Mouse (Mus musculus) kidney, postnatal 0 days (tissue): Measurements from ENCODE around the gene Gna12. TPM values are rescaled to one million over a fixed set of nuclear protein-coding genes. Genes with fewer than 3 reads are reported as not detected.
A peak's percentile ranks its signal among the peaks of the same experiment; 100 is the strongest.

ENCODE experiments used
- ATAC-seq: fragments of 200-750 bp; cut with Nextera tagmentation; replicated peaks from 2 replicates; pipeline ENCODE4 v1.8.0; 2017; ENCODE audit warnings: low read depth, moderate number of reproducible peaks, moderate TSS enrichment, moderate library complexity; ENCODE audit not compliant: low FRiP score
- DNase-seq: peaks from one replicate; pipeline ENCODE4 v3.0.0-alpha.2; 2016; ENCODE audit warnings: low spot score
- H3K27ac ChIP-seq: fragments of 300-500 bp; sonication (generic); 2 replicates; pipeline ENCODE4 v1.5.1; 2014; ENCODE audit warnings: mild to moderate bottlenecking
- H3K27me3 ChIP-seq: fragments of 300-500 bp; sonication (generic); 2 replicates; pipeline ENCODE4 v1.6.1; 2014; ENCODE audit warnings: low read length, mixed read lengths; ENCODE audit not compliant: insufficient read depth
- H3K36me3 ChIP-seq: fragments of 300-500 bp; sonication (generic); 2 replicates; pipeline ENCODE4 v1.6.1; 2014; ENCODE audit warnings: low read length, mixed read lengths; ENCODE audit not compliant: insufficient read depth
- H3K4me1 ChIP-seq: fragments of 300-500 bp; sonication (generic); replicated peaks from 2 replicates; pipeline ENCODE4 v1.6.1; 2014; ENCODE audit warnings: antibody characterized with exemption, low read length, mixed read lengths; ENCODE audit not compliant: insufficient read depth
- H3K4me2 ChIP-seq: fragments of 300-500 bp; sonication (generic); 2 replicates; pipeline ENCODE4 v1.6.1; 2014; ENCODE audit warnings: mild to moderate bottlenecking, low read length, moderate library complexity, mixed read lengths
- H3K4me3 ChIP-seq: fragments of 300-500 bp; sonication (generic); replicated peaks from 2 replicates; pipeline ENCODE4 v1.5.1; 2014; ENCODE audit warnings: low read depth, low read length
- H3K9ac ChIP-seq: fragments of 300-500 bp; sonication (generic); 2 replicates; pipeline ENCODE4 v1.6.1; 2014; ENCODE audit warnings: low read depth, low read length
- H3K9me3 ChIP-seq: fragments of 300-500 bp; sonication (generic); replicated peaks from 2 replicates; pipeline ENCODE4 v1.6.1; 2016; ENCODE audit warnings: low read length, inconsistent platforms, mixed read lengths
- CTCF ChIP-seq: IDR thresholded peaks from 2 replicates; pipeline ENCODE4 v1.5.1; 2016; ENCODE audit warnings: antibody characterized with exemption, low read depth, mild to moderate bottlenecking, moderate library complexity
- WGBS: fragments of 180-500 bp; shearing (Covaris S2); extraction: QIAGEN DNeasy Blood & Tissue Kit; methylation state at CpG from one replicate; pipeline ENCODE4 v1.1.7; 2014; 5-methylcytosine and 5-hydroxymethylcytosine counted together
- polyA plus RNA-seq: library from polyadenylated mRNA; unstranded; fragments of >200 nt; fragmentation: Nextera tagmentation; extraction: Ambion mirVana; gene quantifications from 2 replicates; pipeline ENCODE4 v1.2.1, GENCODE M21; 2015

The Gna12 gene
- polyA plus RNA-seq, 1 experiment from 2014 or later, result 48.8 TPM

GRCm38 (mm10) chr5:140816950-140817568, 13.2 kb downstream of the Gna12 start:
- Histone ChIP-seq H3K4me3 (no peak overlapping the region), H3K9ac (no peak overlapping the region), H3K4me1 (peaks cover 40% of the 10 kb centered on the region), H3K9me3 (no peaks in the 10 kb centered on the region), H3K4me2 (no peak overlapping the region), H3K27me3 (no peaks in the 10 kb centered on the region), H3K27ac (0 out of 2 replicates have a peak overlapping the region, but pooled peaks have one; percentile 26), H3K36me3 (no peaks in the 10 kb centered on the region)
- ATAC-seq (0 out of 2 replicates have a peak, but pooled peaks have one; percentile 46), DNase-seq (no peak)
- no peak for TF ChIP-seq CTCF
- 78% methylated on average over 6 of the region's 6 CpGs for WGBS

- no peak for TF ChIP-seq CTCF
- H3K4me3 ChIP-seq, result no peak overlapping the region
- DNase-seq (no peak), ATAC-seq (no peak)
- peaks cover 46% of the 10 kb centered on the region for H3K4me1 ChIP-seq
- no peaks in the 10 kb centered on the region for H3K9me3 ChIP-seq
- H3K9ac ChIP-seq, result no peak overlapping the region
- H3K27me3 ChIP-seq, result no peaks in the 10 kb centered on the region
- no peak overlapping the region for H3K4me2 ChIP-seq
- no peaks in the 10 kb centered on the region for H3K36me3 ChIP-seq
- peak overlapping the region; percentile 68 for H3K27ac ChIP-seq
- 85% methylated on average over 3 of the region's 3 CpGs for WGBS
Measured at GRCm38 (mm10) chr5:140816008-140816407, 14.2 kb downstream of the Gna12 start.

- Histone ChIP-seq H3K27me3 (no peaks in the 10 kb centered on the region), H3K4me1 (peaks cover 50% of the 10 kb centered on the region), H3K4me3 (no peak overlapping the region), H3K9ac (no peak overlapping the region), H3K4me2 (no peak overlapping the region), H3K9me3 (no peaks in the 10 kb centered on the region), H3K36me3 (no peaks in the 10 kb centered on the region), H3K27ac (peak overlapping the region; percentile 68)
- 19% methylated on average over 9 of the region's 9 CpGs for WGBS
- DNase-seq, result no peak
- ATAC-seq, result no peak
- TF ChIP-seq CTCF, result no peak
Measured at GRCm38 (mm10) chr5:140815059-140815728, 15.0 kb downstream of the Gna12 start.

GRCm38 (mm10) chr5:140814403-140814802, 15.8 kb downstream of the Gna12 start:
- H3K4me3 ChIP-seq, result no peak overlapping the region
- DNase-seq (no peak), ATAC-seq (no peak)
- H3K36me3 ChIP-seq, result no peaks in the 10 kb centered on the region
- H3K9me3 ChIP-seq, result no peaks in the 10 kb centered on the region
- 89% methylated on average over 5 of the region's 5 CpGs for WGBS
- H3K4me2 ChIP-seq, result no peak overlapping the region
- H3K27ac ChIP-seq, result no peak overlapping the region
- H3K9ac ChIP-seq, result no peak overlapping the region
- no peaks in the 10 kb centered on the region for H3K27me3 ChIP-seq
- no peak for TF ChIP-seq CTCF
- peaks cover 47% of the 10 kb centered on the region for H3K4me1 ChIP-seq

GRCm38 (mm10) chr5:140812699-140813098, 17.5 kb downstream of the Gna12 start:
- no peak overlapping the region for H3K4me2 ChIP-seq
- ATAC-seq (peak; percentile 76), DNase-seq (no peak)
- peak overlapping the region; percentile 55; the same call in 1 of the 2 replicates for H3K27ac ChIP-seq
- H3K4me1 ChIP-seq, result peaks cover 45% of the 10 kb centered on the region
- no peak overlapping the region for H3K9ac ChIP-seq
- no peaks in the 10 kb centered on the region for H3K27me3 ChIP-seq
- no peaks in the 10 kb centered on the region for H3K36me3 ChIP-seq
- 19% methylated on average over 4 of the region's 4 CpGs for WGBS
- no peaks in the 10 kb centered on the region for H3K9me3 ChIP-seq
- TF ChIP-seq CTCF, result no peak
- H3K4me3 ChIP-seq, result no peak overlapping the region

- no peaks in the 10 kb centered on the region for H3K9me3 ChIP-seq
- ATAC-seq, result no peak
- WGBS, result 51% methylated on average over 5 of the region's 5 CpGs
- no peak overlapping the region for H3K4me3 ChIP-seq
- H3K36me3 ChIP-seq, result no peaks in the 10 kb centered on the region
- no peaks in the 10 kb centered on the region for H3K27me3 ChIP-seq
- no peak overlapping the region for H3K4me2 ChIP-seq
- peak overlapping the region; percentile 55; the same call in 1 of the 2 replicates for H3K27ac ChIP-seq
- H3K4me1 ChIP-seq, result peaks cover 43% of the 10 kb centered on the region
- TF ChIP-seq CTCF, result no peak
- H3K9ac ChIP-seq, result no peak overlapping the region
- DNase-seq, result no peak
Measured at GRCm38 (mm10) chr5:140812063-140812462, 18.2 kb downstream of the Gna12 start.
